Mouse (Mus musculus) stomach, embryonic 15.5 days (tissue): ENCODE measurements around the gene Zdhhc19. TPM values are rescaled to one million over a fixed set of nuclear protein-coding genes. Genes with fewer than 3 reads are reported as not detected.
"Not testable (repeated sequence)": the region's sequence is repeated elsewhere in the genome, so short reads cannot be mapped to it uniquely, and the experiment has no call there.

ENCODE experiments used
- ATAC-seq: fragments of 200-750 bp; cut with Nextera tagmentation; 2 replicates; pipeline ENCODE4 v1.8.0; 2017; ENCODE audit warnings: low read depth, moderate number of reproducible peaks, moderate TSS enrichment; ENCODE audit not compliant: insufficient read depth, low FRiP score
- H3K27ac ChIP-seq: fragments of 300-500 bp; sonication (generic); 2 replicates; pipeline ENCODE4 v1.5.1; 2015; ENCODE audit warnings: mild to moderate bottlenecking, inconsistent platforms
- H3K27me3 ChIP-seq: fragments of 300-500 bp; sonication (generic); replicated peaks from 2 replicates; pipeline ENCODE4 v1.6.1; 2015; ENCODE audit warnings: inconsistent platforms
- H3K36me3 ChIP-seq: fragments of 300-500 bp; sonication (generic); 2 replicates; pipeline ENCODE4 v1.6.1; 2015; ENCODE audit warnings: inconsistent platforms
- H3K4me1 ChIP-seq: fragments of 300-500 bp; sonication (generic); 2 replicates; pipeline ENCODE4 v1.6.1; 2015; ENCODE audit warnings: inconsistent platforms
- H3K4me2 ChIP-seq: fragments of 300-500 bp; sonication (generic); 2 replicates; pipeline ENCODE4 v1.6.1; 2015; ENCODE audit warnings: mild to moderate bottlenecking, inconsistent platforms
- H3K4me3 ChIP-seq: fragments of 300-500 bp; sonication (generic); replicated peaks from 2 replicates; pipeline ENCODE4 v1.5.1; 2015; ENCODE audit warnings: inconsistent platforms
- H3K9ac ChIP-seq: fragments of 300-500 bp; sonication (generic); 2 replicates; pipeline ENCODE4 v1.6.1; 2015; ENCODE audit warnings: inconsistent platforms
- H3K9me3 ChIP-seq: fragments of 300-500 bp; sonication (generic); 2 replicates; pipeline ENCODE4 v1.6.1; 2016; ENCODE audit warnings: inconsistent platforms
- WGBS: fragments of 180-500 bp; shearing (Covaris S2); methylation state at CpG from one replicate; pipeline ENCODE4 v1.1.7; 2015; 5-methylcytosine and 5-hydroxymethylcytosine counted together
- polyA plus RNA-seq: library from polyadenylated mRNA; unstranded; fragments of >200 nt; fragmentation: Nextera tagmentation; extraction: Ambion mirVana; gene quantifications from 2 replicates; pipeline ENCODE4 v1.2.1, GENCODE M21; 2015

Zdhhc19 gene
- polyA plus RNA-seq, 1 experiment from 2014 or later = 0.22 TPM

- Histone ChIP-seq H3K9ac (no peak overlapping the region), H3K4me3 (no peak overlapping the region), H3K4me2 (no peak overlapping the region), H3K9me3 (no peaks in the 10 kb centered on the region), H3K4me1 (peaks cover 6% of the 10 kb centered on the region; the same call in 1 of the 2 replicates), H3K36me3 (no peaks in the 10 kb centered on the region), H3K27me3 (no peaks in the 10 kb centered on the region), H3K27ac (no peak overlapping the region)
- WGBS = 67% methylated on average over 3 of the region's 3 CpGs
- no peak for ATAC-seq
Observed at GRCm38 (mm10) chr16:32488939-32489338, 7.1 kb upstream of the Zdhhc19 start.

DNA sequence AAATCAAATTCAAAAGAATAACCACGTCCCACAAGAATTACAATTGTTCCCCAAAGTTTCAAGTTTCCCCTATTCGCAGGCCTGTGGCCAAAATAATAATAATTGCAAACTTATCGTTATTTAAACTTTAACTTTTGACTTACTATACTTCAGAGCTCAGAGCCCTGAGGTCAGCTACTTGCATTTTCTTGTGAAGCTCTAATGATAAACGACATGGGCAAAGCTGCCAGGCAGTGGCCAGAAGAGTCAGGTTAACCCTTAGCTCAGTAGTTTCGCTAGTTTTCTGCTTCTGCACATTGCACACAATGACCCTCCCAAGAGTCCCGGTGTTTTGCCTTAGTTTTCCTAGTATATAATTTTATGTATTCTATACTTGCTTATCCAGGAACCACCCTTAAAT, 1.7 kb upstream of the Zdhhc19 start:
- H3K9ac ChIP-seq, H3K9me3 ChIP-seq, H3K4me2 ChIP-seq, H3K36me3 ChIP-seq, ATAC-seq, H3K27ac ChIP-seq, H3K4me3 ChIP-seq, H3K4me1 ChIP-seq, H3K27me3 ChIP-seq: not testable (repeated sequence)
- WGBS = 46% methylated on average over 6 of the region's 6 CpGs

DNA sequence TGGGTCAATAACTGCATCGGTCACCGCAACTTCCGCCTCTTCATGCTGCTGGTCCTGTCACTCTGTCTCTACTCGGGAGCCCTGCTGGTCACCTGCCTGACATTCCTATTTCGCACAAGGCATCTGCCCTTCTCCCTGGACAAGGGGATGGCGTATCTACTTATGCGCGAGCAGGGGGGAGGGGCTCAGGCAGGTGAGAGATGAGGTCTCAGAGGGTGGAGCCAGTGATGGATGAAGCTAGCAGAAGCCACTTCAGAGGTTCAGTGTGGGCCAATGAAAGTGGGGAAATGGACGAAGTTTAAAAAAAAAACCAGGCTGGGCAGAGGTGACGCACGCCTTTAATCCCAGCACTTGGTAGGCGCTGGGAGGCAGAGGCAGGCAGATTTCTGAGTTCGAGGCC, 2.9 kb downstream of the Zdhhc19 start:
- Histone ChIP-seq H3K4me3 (no peak overlapping the region), H3K9ac (no peak overlapping the region), H3K27me3 (no peaks in the 10 kb centered on the region), H3K36me3 (no peaks in the 10 kb centered on the region), H3K4me2 (no peak overlapping the region; the same call in 1 of the 2 replicates), H3K9me3 (no peaks in the 10 kb centered on the region), H3K4me1 (0 out of 2 replicates have a peak, but pooled peaks cover 2% of the 10 kb centered on the region), H3K27ac (no peak overlapping the region)
- 60% methylated on average over 13 of the region's 13 CpGs for WGBS
- ATAC-seq = no peak

- H3K27ac ChIP-seq = no peak overlapping the region
- H3K9me3 ChIP-seq = no peaks in the 10 kb centered on the region
- 0 out of 2 replicates have a peak, but pooled peaks cover 2% of the 10 kb centered on the region for H3K4me1 ChIP-seq
- WGBS = 10% methylated on average over 22 of the region's 22 CpGs
- no peak overlapping the region for H3K9ac ChIP-seq
- H3K4me2 ChIP-seq = peak overlapping the region; percentile 71
- ATAC-seq = peak; percentile 87
- peak overlapping the region; percentile 38 for H3K4me3 ChIP-seq
- no peaks in the 10 kb centered on the region for H3K36me3 ChIP-seq
- no peaks in the 10 kb centered on the region for H3K27me3 ChIP-seq
Observed at GRCm38 (mm10) chr16:32499430-32500037, 3.5 kb downstream of the Zdhhc19 start.

DNA sequence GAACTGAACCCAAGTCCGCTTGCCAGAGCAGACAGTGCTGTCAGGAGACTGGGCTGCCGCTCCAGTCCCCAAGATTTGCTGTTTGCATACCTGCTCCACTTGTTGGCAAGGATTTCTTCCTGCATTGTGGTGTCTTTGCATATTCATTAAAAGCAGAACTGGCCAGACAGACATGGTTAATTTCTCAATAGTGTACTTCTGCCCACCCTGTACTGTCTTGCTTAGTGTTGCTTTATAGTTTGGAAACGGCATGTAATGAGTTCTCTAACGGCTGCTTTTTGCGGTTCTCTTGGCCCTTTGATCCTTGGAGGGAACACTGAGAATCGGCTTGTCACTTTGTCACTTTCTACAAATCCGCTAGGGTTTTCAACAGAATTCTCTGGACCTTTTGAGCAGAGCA, 5.4 kb downstream of the Zdhhc19 start:
- H3K27ac ChIP-seq = no peak overlapping the region
- H3K4me1 ChIP-seq = 0 out of 2 replicates have a peak, but pooled peaks cover 2% of the 10 kb centered on the region
- 73% methylated on average over 7 of the region's 7 CpGs for WGBS
- no peak for ATAC-seq
- no peak overlapping the region for H3K4me3 ChIP-seq
- no peaks in the 10 kb centered on the region for H3K36me3 ChIP-seq
- H3K27me3 ChIP-seq = no peaks in the 10 kb centered on the region
- H3K4me2 ChIP-seq = no peak overlapping the region
- no peak overlapping the region for H3K9ac ChIP-seq
- H3K9me3 ChIP-seq = no peaks in the 10 kb centered on the region

DNA sequence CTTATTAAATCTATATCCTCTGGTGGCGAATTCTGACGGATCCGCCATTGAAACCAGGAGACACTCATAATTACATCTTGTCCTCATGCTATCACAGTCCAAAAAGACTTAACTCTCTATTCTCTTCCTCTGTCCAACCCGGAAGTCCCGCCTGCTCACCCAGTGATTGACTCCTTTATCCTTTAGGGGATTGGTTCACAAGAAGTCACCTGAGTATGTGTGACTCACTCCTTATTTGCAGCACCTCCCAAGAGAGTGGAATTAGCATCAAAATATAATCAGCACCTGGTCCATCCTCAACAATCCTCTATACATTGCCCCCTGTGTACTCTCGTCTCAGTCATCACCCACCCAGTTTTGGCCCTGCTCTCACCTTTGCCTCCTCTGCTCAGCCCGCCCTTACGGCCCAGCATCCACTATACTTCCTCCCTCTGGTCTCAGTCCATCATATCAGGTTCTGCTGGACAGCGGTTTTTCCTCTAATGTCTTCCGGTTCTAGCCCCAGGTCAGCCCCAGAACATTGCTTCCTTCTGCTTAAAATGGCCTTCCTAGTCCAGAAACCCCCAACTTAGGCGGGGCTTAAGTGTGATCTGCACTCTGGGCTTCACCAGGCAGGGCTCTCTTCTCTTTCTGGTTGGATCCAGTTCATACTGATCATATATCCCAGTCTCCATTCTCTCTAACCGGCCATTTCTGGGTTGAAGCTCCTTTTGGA, 6.7 kb downstream of the Zdhhc19 start:
- WGBS = 84% methylated on average over 12 of the region's 12 CpGs

DNA sequence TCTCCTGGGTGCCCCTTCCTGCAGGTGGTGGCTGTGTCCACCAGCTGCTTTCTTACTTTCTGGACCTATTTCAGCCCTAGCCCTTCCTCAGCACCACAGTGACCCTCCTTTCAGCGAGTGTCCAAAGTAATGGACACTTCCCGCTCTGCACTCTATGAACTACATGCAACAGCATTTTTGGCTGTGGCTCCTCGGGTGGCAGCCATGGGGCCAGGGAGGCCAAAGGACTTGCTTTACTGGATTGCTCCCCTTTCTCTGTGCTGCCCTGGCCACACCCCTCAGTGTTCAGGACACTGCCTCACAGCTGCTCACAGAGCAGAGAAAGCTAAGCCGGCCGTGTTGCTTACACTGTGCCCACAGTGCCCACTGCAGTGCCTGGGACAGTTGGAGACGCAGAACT, 7.6 kb downstream of the Zdhhc19 start:
- H3K27ac ChIP-seq = no peak overlapping the region
- 73% methylated on average over 6 of the region's 6 CpGs for WGBS
- ATAC-seq = no peak

More for the DNA sequence above, 6.7 kb downstream of the Zdhhc19 start:
- Histone ChIP-seq H3K4me3 (no peak overlapping the region), H3K27ac (no peak overlapping the region), H3K4me2 (no peak overlapping the region), H3K9ac (no peak overlapping the region), H3K4me1 (0 out of 2 replicates have a peak, but pooled peaks cover 2% of the 10 kb centered on the region), H3K9me3 (no peaks in the 10 kb centered on the region), H3K36me3 (no peaks in the 10 kb centered on the region), H3K27me3 (no peaks in the 10 kb centered on the region)
- ATAC-seq = no peak

GRCm38 (mm10) chr16:32506298-32506697, 10.2 kb downstream of the Zdhhc19 start:
- 81% methylated on average over 8 of the region's 8 CpGs for WGBS
- peaks cover 2% of the 10 kb centered on the region; the same call in 1 of the 2 replicates for H3K4me1 ChIP-seq
- ATAC-seq = no peak

More for the DNA sequence above, 7.6 kb downstream of the Zdhhc19 start:
- Histone ChIP-seq H3K4me3 (no peak overlapping the region), H3K9me3 (no peaks in the 10 kb centered on the region), H3K4me1 (0 out of 2 replicates have a peak, but pooled peaks cover 2% of the 10 kb centered on the region), H3K9ac (no peak overlapping the region), H3K4me2 (no peak overlapping the region), H3K27me3 (no peaks in the 10 kb centered on the region), H3K36me3 (no peaks in the 10 kb centered on the region)

DNA sequence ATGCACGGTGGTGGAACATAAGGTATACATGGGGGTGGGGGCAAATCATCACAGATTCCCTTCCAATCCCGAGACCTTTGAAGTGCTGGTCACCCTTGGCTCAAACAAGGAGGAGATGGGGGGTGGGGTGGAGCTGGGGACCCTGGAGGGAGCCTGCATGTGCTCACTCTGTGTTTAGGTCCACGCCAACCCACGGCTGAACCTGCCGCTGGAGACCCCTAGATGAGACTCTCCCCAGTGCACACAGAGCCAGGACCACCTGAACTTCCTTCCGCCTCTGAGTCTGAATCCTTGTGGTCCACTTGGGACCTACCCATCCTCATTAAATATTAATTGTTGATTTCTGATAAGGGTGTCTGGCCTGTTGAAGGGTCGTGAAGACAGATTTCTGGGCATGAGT, 10.8 kb downstream of the Zdhhc19 start:
- no peaks in the 10 kb centered on the region for H3K27me3 ChIP-seq
- H3K9me3 ChIP-seq = no peaks in the 10 kb centered on the region
- H3K36me3 ChIP-seq = no peaks in the 10 kb centered on the region
- 64% methylated on average over 7 of the region's 7 CpGs for WGBS
- H3K4me3 ChIP-seq = no peak overlapping the region
- no peak for ATAC-seq
- H3K9ac ChIP-seq = no peak overlapping the region
- H3K4me2 ChIP-seq = no peak overlapping the region
- H3K4me1 ChIP-seq = peaks cover 2% of the 10 kb centered on the region; the same call in 1 of the 2 replicates
- H3K27ac ChIP-seq = no peak overlapping the region

More at GRCm38 (mm10) chr16:32506298-32506697, 10.2 kb downstream of the Zdhhc19 start:
- Histone ChIP-seq H3K4me2 (no peak overlapping the region), H3K27me3 (no peaks in the 10 kb centered on the region), H3K27ac (no peak overlapping the region), H3K9ac (no peak overlapping the region), H3K4me3 (no peak overlapping the region), H3K9me3 (no peaks in the 10 kb centered on the region), H3K36me3 (no peaks in the 10 kb centered on the region)

GRCm38 (mm10) chr16:32507407-32507806, 11.3 kb downstream of the Zdhhc19 start:
- no peaks in the 10 kb centered on the region for H3K36me3 ChIP-seq
- no peaks in the 10 kb centered on the region for H3K9me3 ChIP-seq
- WGBS = 23% methylated on average over 9 of the region's 9 CpGs
- no peak overlapping the region for H3K4me3 ChIP-seq
- no peak overlapping the region for H3K27ac ChIP-seq
- ATAC-seq = 0 out of 2 replicates have a peak, but pooled peaks have one; percentile 8
- peaks cover 2% of the 10 kb centered on the region; the same call in 1 of the 2 replicates for H3K4me1 ChIP-seq
- H3K4me2 ChIP-seq = no peak overlapping the region
- no peaks in the 10 kb centered on the region for H3K27me3 ChIP-seq
- H3K9ac ChIP-seq = no peak overlapping the region

- 77% methylated on average over 5 of the region's 5 CpGs for WGBS
- Histone ChIP-seq H3K9me3 (no peaks in the 10 kb centered on the region), H3K9ac (no peak overlapping the region), H3K27me3 (no peaks in the 10 kb centered on the region), H3K4me3 (no peak overlapping the region), H3K4me2 (no peak overlapping the region), H3K27ac (peak overlapping the region; percentile 85), H3K36me3 (no peaks in the 10 kb centered on the region), H3K4me1 (peaks cover 5% of the 10 kb centered on the region)
- ATAC-seq = no peak
Observed at GRCm38 (mm10) chr16:32508035-32508434, 12.0 kb downstream of the Zdhhc19 start.

DNA sequence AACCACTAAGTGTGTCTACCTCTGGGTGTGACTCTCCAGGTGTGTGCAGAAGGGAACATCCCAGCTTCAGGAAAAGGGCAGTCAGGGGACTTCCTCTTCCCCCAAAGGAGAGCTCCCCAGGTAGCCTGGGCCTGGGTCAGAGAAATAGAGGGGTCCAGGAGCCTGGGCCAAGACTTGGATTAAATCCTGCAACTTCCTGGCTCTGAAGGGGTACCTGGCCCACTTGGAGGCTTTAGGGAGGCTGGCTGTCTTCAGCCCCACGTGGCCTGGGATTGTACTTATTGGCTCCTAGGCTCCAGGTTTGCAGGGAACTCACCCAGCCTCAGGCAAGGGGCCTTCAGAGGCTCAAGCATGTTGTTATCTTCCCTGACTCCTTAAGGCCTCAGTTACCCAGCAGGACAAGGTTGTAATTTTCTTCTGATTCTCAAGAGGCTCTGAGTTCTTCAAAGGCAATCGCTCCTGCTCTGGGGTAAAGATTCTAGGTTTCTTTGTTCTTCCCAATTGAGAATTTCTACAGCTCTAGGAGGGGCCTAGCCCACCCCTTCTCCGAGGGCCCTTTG, 12.5 kb downstream of the Zdhhc19 start:
- no peaks in the 10 kb centered on the region for H3K36me3 ChIP-seq
- H3K4me3 ChIP-seq = no peak overlapping the region
- WGBS = 36% methylated on average over 3 of the region's 3 CpGs
- H3K4me2 ChIP-seq = 0 out of 2 replicates have a peak overlapping the region, but pooled peaks have one; percentile 27
- no peak for ATAC-seq
- H3K9ac ChIP-seq = no peak overlapping the region
- no peaks in the 10 kb centered on the region for H3K27me3 ChIP-seq
- peak overlapping the region; percentile 85 for H3K27ac ChIP-seq
- H3K9me3 ChIP-seq = no peaks in the 10 kb centered on the region
- peaks cover 5% of the 10 kb centered on the region for H3K4me1 ChIP-seq
